Mouse (Mus musculus): ENCODE data around the gene Tgfbr3l.

Gene Tgfbr3l

GRCm38 (mm10) chr8:4247951-4248540, at the start of gene Tgfbr3l:
Gene Tgfbr3l, plus strand, starts transcription at chr8:4248214.
- DNase-seq (ENCODE audit: low spot score in 2 of 2), result peak in 1 of 2 experiments; percentile 35

- DNase-seq (ENCODE audit: low spot score in 2 of 2), result no peak
Observed at GRCm38 (mm10) chr8:4201321-4201720, 46.7 kb upstream of the Tgfbr3l start.

GRCm38 (mm10) chr8:4205246-4206123, 42.5 kb upstream of the Tgfbr3l start:
- DNase-seq (ENCODE audit: low spot score in 2 of 2), result no peak

- DNase-seq (ENCODE audit: low spot score in 2 of 2), result peak in 1 of 2 experiments; percentile 43
Observed at GRCm38 (mm10) chr8:4206182-4207015, 41.6 kb upstream of the Tgfbr3l start.

GRCm38 (mm10) chr8:4207016-4207350, 41.0 kb upstream of the Tgfbr3l start:
- no peak for DNase-seq (ENCODE audit: low spot score in 2 of 2)

- no peak for DNase-seq (ENCODE audit: low spot score in 2 of 2)
Observed at GRCm38 (mm10) chr8:4211097-4211496, 36.9 kb upstream of the Tgfbr3l start.

- DNase-seq (ENCODE audit: low spot score in 2 of 2), result peak in 1 of 2 experiments; percentile 48
Observed at GRCm38 (mm10) chr8:4212809-4213209, 35.2 kb upstream of the Tgfbr3l start.

GRCm38 (mm10) chr8:4213210-4214005, 34.6 kb upstream of the Tgfbr3l start:
- DNase-seq (ENCODE audit: low spot score in 2 of 2), result peak; percentile 70 to 71

- DNase-seq (ENCODE audit: low spot score in 2 of 2), result peak in 1 of 2 experiments; percentile 43
Observed at GRCm38 (mm10) chr8:4214006-4214980, 33.7 kb upstream of the Tgfbr3l start.

GRCm38 (mm10) chr8:4216296-4216695, 31.7 kb upstream of the Tgfbr3l start:
- no peak for DNase-seq (ENCODE audit: low spot score in 2 of 2)

GRCm38 (mm10) chr8:4216791-4217621, 31.0 kb upstream of the Tgfbr3l start, which contains the start of gene Prr36:
Gene Prr36, minus strand, starts transcription at chr8:4217459.
- DNase-seq (ENCODE audit: low spot score in 2 of 2), result peak; percentile 86 to 89

- no peak for DNase-seq (ENCODE audit: low spot score in 2 of 2)
Observed at GRCm38 (mm10) chr8:4219617-4220016, 28.4 kb upstream of the Tgfbr3l start.

- DNase-seq (ENCODE audit: low spot score in 2 of 2), result no peak
Observed at GRCm38 (mm10) chr8:4222059-4222458, 26.0 kb upstream of the Tgfbr3l start.

- no peak for DNase-seq (ENCODE audit: low spot score in 2 of 2)
Observed at GRCm38 (mm10) chr8:4226323-4226722, 21.7 kb upstream of the Tgfbr3l start.

- no peak for DNase-seq (ENCODE audit: low spot score in 2 of 2)
Observed at GRCm38 (mm10) chr8:4226739-4227347, 21.2 kb upstream of the Tgfbr3l start, which contains the start of gene Lrrc8e. Gene Lrrc8e, plus strand, starts transcription at chr8:4226827.

- DNase-seq (ENCODE audit: low spot score in 2 of 2), result no peak
Observed at GRCm38 (mm10) chr8:4227919-4228318, 20.1 kb upstream of the Tgfbr3l start.

- no peak for DNase-seq (ENCODE audit: low spot score in 2 of 2)
Observed at GRCm38 (mm10) chr8:4229784-4230183, 18.2 kb upstream of the Tgfbr3l start.

GRCm38 (mm10) chr8:4230612-4231351, 17.2 kb upstream of the Tgfbr3l start:
- DNase-seq (ENCODE audit: low spot score in 2 of 2), result no peak
